Mouse (Mus musculus): ENCODE data around the gene Dtx4.

DNA sequence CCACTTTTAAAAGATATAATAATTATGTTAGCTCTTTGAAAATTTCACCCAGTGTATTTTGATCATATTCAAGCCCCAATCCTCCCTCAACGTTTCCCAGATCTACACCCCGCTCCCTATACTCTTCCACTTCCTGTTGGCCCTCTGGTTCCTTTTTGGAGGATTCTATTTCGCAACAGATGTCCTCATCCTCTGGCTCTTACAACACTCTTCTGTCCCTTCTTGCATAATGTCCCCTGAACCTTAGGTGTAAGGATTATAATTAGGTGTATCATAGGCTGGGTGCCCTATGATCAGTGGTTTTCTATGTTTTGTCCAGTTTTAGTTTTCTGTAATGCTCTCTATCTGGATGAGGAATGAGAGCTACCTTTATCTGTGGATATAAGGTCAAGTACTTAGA is 56.2 kb downstream of the Dtx4 start:
- TF ChIP-seq POLR2A (IDR thresholded peaks at IDR 0.05; ENCODE audit: borderline replicate concordance, extremely low read depth, low read depth, low read length), result no peak
- TF ChIP-seq CTCF (IDR thresholded peaks at IDR 0.05; ENCODE audit: insufficient read depth, low read length), result no peak
